Mouse (Mus musculus) hindbrain, embryonic 13.5 days (tissue): ENCODE measurements around the gene Dll1. TPM values are rescaled to one million over a fixed set of nuclear protein-coding genes. Genes with fewer than 3 reads are reported as not detected.

Experiments
- ATAC-seq: fragments of 200-750 bp; cut with Nextera tagmentation; 2 replicates; pipeline ENCODE4 v1.8.0; 2017; ENCODE audit warnings: moderate TSS enrichment; ENCODE audit not compliant: low FRiP score
- H3K27ac ChIP-seq: fragments of 300-500 bp; sonication (generic); 2 replicates; pipeline ENCODE4 v1.5.1; 2015; ENCODE audit warnings: inconsistent platforms, mild to moderate bottlenecking, moderate library complexity
- H3K27me3 ChIP-seq: fragments of 300-500 bp; sonication (generic); 2 replicates; pipeline ENCODE4 v1.6.1; 2015; ENCODE audit warnings: mild to moderate bottlenecking, inconsistent platforms
- H3K36me3 ChIP-seq: fragments of 300-500 bp; sonication (generic); 2 replicates; pipeline ENCODE4 v1.6.1; 2015; ENCODE audit warnings: mild to moderate bottlenecking, inconsistent platforms
- H3K4me1 ChIP-seq: fragments of 300-500 bp; sonication (generic); replicated peaks from 2 replicates; pipeline ENCODE4 v1.6.1; 2015; ENCODE audit warnings: inconsistent platforms
- H3K4me2 ChIP-seq: fragments of 300-500 bp; sonication (generic); 2 replicates; pipeline ENCODE4 v1.6.1; 2015; ENCODE audit warnings: inconsistent platforms, mild to moderate bottlenecking, moderate library complexity
- H3K4me3 ChIP-seq: fragments of 300-500 bp; sonication (generic); 2 replicates; pipeline ENCODE4 v1.5.1; 2015; ENCODE audit warnings: mild to moderate bottlenecking, inconsistent platforms
- H3K9ac ChIP-seq: fragments of 300-500 bp; sonication (generic); 2 replicates; pipeline ENCODE4 v1.6.1; 2015; ENCODE audit warnings: mild to moderate bottlenecking, inconsistent platforms
- H3K9me3 ChIP-seq: fragments of 300-500 bp; sonication (generic); 2 replicates; pipeline ENCODE4 v1.6.1; 2016; ENCODE audit warnings: inconsistent platforms
- WGBS: fragments of 180-500 bp; shearing (Covaris S2); methylation state at CpG from one replicate; pipeline ENCODE4 v1.1.7; 2015; 5-methylcytosine and 5-hydroxymethylcytosine counted together
- polyA plus RNA-seq: library from polyadenylated mRNA; unstranded; fragments of >200 nt; fragmentation: Nextera tagmentation; extraction: Ambion mirVana; gene quantifications from 2 replicates; pipeline ENCODE4 v1.2.1, GENCODE M21; 2015

Dll1 gene
- polyA plus RNA-seq, 1 experiment from 2014 or later, result 27.1 TPM

- Histone ChIP-seq H3K9ac (peak overlapping the region; percentile 97), H3K27me3 (no peaks in the 10 kb centered on the region), H3K4me1 (peaks cover 77% of the 10 kb centered on the region), H3K4me3 (peak overlapping the region; percentile 85), H3K9me3 (no peaks in the 10 kb centered on the region), H3K36me3 (peaks cover 5% of the 10 kb centered on the region), H3K27ac (peak overlapping the region; percentile 99), H3K4me2 (peak overlapping the region; percentile 88)
- under 1% methylated on average over 69 of the region's 69 CpGs for WGBS
- peak; percentile 64 for ATAC-seq
Observed at GRCm38 (mm10) chr17:15375701-15376493, 775 bp downstream of the Dll1 start.

DNA sequence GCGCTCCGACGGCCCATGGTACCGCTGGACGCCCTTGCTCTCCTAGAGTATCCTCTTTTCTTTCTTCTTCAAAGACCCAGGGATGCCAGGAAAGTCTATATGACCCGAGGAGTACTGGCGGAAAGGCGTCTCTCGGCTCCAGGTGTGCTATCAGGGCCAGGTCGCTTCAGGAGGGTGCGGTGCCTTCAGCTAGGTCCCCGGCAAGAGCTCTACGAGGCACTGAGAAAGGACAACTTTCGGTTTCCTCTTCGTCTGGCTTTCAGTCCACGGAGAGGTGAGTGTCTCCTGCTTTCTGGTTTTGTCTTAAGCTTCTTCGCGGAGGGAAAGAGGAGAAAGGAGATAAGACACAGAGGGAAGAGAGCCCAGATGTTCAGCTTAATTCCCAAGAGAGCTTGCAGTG is 1.4 kb downstream of the Dll1 start:
- Histone ChIP-seq H3K27ac (peak overlapping the region; percentile 99), H3K27me3 (no peaks in the 10 kb centered on the region), H3K4me1 (peaks cover 77% of the 10 kb centered on the region), H3K9me3 (no peaks in the 10 kb centered on the region), H3K9ac (peak overlapping the region; percentile 97), H3K36me3 (peaks cover 12% of the 10 kb centered on the region), H3K4me3 (peak overlapping the region; percentile 85), H3K4me2 (peak overlapping the region; percentile 88)
- WGBS, result under 1% methylated on average over 18 of the region's 18 CpGs
- ATAC-seq, result no peak

DNA sequence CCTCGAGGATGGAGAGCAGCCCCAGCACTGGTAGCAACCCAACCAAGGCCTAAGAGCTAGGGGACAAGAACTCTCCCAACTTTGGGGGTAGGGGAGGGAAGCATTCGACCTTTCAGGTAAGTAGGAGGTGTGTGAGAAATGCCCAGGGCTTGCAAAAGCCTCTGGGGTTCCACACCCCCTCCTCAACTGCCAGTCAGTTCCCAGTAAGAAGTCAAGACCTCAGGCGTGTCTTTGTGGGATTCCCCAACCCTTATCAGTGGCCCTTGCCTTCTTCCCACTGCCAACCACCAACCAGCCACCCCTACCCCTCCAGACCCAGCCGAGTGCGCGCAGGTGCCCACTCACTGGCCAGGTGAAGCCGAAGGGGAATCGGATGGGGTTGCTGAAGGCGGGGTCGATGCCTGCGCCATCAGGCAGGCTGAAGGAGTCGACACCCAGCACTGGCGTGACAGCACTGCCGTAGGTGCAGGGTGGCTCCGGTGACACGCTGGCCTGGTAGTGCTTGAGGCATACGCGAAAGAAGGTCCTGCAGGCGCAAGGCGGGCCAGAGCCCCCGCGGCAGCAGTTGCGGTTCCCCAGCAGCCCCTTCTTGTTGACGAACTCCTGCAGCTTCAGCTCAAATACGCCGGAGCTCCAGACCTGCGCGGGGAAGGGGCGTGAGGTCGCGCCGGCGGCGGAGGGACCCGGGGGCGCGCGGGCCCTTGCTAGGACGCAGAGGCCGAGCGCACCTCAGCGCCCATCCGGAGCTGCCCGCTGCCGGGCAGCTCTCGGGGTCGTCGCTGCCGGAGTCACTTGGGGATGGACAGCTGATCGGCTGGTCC is 2.1 kb downstream of the Dll1 start:
- no peak for ATAC-seq
- Histone ChIP-seq H3K9ac (peak overlapping the region; percentile 97), H3K4me3 (peak overlapping the region; percentile 85), H3K27me3 (no peaks in the 10 kb centered on the region), H3K27ac (peak overlapping the region; percentile 99), H3K36me3 (peaks cover 19% of the 10 kb centered on the region), H3K9me3 (no peaks in the 10 kb centered on the region), H3K4me1 (peaks cover 78% of the 10 kb centered on the region), H3K4me2 (peak overlapping the region; percentile 88)
- WGBS, result under 1% methylated on average over 50 of the region's 50 CpGs

GRCm38 (mm10) chr17:15372931-15373652 is 3.6 kb downstream of the Dll1 start:
- ATAC-seq, result no peak
- Histone ChIP-seq H3K4me1 (peaks cover 67% of the 10 kb centered on the region), H3K9ac (peak overlapping the region; percentile 97), H3K27me3 (no peaks in the 10 kb centered on the region), H3K4me2 (peak overlapping the region; percentile 88), H3K4me3 (peak overlapping the region; percentile 85), H3K9me3 (no peaks in the 10 kb centered on the region), H3K36me3 (peaks cover 33% of the 10 kb centered on the region), H3K27ac (0 out of 2 replicates have a peak overlapping the region, but pooled peaks have one; percentile 18)
- WGBS, result 52% methylated on average over 15 of the region's 15 CpGs

DNA sequence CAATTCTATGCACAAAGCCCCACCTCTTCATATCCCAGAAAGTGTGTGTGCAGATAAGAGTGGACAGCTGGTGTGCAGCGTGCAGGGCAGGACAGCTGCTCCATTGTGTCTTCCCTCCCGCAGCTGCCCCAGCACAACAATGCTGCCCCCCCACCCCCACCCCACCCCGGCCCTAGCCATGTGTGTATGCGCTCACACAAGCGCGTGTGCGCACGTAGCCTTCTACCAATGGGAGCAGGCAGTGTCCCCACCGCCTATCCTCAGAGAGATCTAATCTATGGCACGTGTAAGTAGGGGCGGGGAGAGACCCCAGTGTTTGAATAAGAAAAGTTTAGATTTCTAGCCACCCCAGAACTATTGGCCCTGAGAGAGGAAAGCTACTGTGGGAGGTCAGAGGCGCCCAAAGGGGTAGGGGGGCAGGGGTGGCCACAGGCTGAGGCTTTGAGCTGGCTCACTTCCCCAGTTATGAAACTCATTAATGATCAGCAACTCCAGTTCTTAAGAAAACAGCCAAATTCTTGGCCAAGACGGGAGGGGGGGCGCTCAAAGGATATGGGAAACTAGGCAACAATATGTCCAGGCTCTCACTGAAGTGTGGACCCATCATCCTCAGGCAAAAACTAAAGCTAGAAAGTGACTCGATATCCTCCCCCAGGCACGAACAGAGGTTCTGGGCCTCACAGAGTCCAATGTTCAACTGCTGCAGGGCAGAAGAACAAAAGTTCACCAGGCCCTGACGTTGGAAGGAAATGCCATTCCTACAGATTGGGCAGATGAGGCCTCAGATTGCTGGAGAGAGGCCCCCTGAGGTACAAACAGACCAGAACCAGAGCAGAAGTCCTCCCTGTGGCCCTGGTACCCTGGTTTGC is 4.5 kb downstream of the Dll1 start:
- no peaks in the 10 kb centered on the region for H3K9me3 ChIP-seq
- H3K36me3 ChIP-seq, result peaks cover 39% of the 10 kb centered on the region
- peak overlapping the region; percentile 88 for H3K4me2 ChIP-seq
- peak overlapping the region; percentile 97 for H3K9ac ChIP-seq
- WGBS, result 16% methylated on average over 17 of the region's 17 CpGs
- ATAC-seq, result no peak
- H3K27me3 ChIP-seq, result no peaks in the 10 kb centered on the region
- 0 out of 2 replicates have a peak overlapping the region, but pooled peaks have one; percentile 18 for H3K27ac ChIP-seq
- H3K4me3 ChIP-seq, result peak overlapping the region; percentile 85
- peaks cover 58% of the 10 kb centered on the region for H3K4me1 ChIP-seq

GRCm38 (mm10) chr17:15370401-15370800 is 6.3 kb downstream of the Dll1 start:
- H3K4me3 ChIP-seq, result no peak overlapping the region; the same call in 1 of the 2 replicates
- WGBS, result 93% methylated on average over 14 of the region's 14 CpGs
- peak overlapping the region; percentile 15 for H3K4me2 ChIP-seq
- no peak overlapping the region for H3K9ac ChIP-seq
- H3K4me1 ChIP-seq, result peaks cover 53% of the 10 kb centered on the region
- no peak for ATAC-seq
- H3K36me3 ChIP-seq, result peaks cover 51% of the 10 kb centered on the region
- H3K27ac ChIP-seq, result no peak overlapping the region
- no peaks in the 10 kb centered on the region for H3K9me3 ChIP-seq
- H3K27me3 ChIP-seq, result no peaks in the 10 kb centered on the region

GRCm38 (mm10) chr17:15365650-15366049 is 11.0 kb downstream of the Dll1 start:
- H3K27me3 ChIP-seq, result no peaks in the 10 kb centered on the region
- WGBS, result 86% methylated on average over 5 of the region's 5 CpGs
- no peaks in the 10 kb centered on the region for H3K9me3 ChIP-seq
- peaks cover 43% of the 10 kb centered on the region for H3K36me3 ChIP-seq
- H3K4me1 ChIP-seq, result peaks cover 14% of the 10 kb centered on the region
- no peak overlapping the region for H3K27ac ChIP-seq
- no peak overlapping the region for H3K4me3 ChIP-seq
- no peak overlapping the region for H3K9ac ChIP-seq
- ATAC-seq, result no peak
- no peak overlapping the region for H3K4me2 ChIP-seq

GRCm38 (mm10) chr17:15363656-15364055 is 13.0 kb downstream of the Dll1 start:
- Histone ChIP-seq H3K4me3 (no peak overlapping the region), H3K9me3 (no peaks in the 10 kb centered on the region), H3K4me1 (peaks cover 3% of the 10 kb centered on the region; the same call in 1 of the 2 replicates), H3K4me2 (no peak overlapping the region), H3K36me3 (peaks cover 24% of the 10 kb centered on the region), H3K27me3 (no peaks in the 10 kb centered on the region), H3K27ac (no peak overlapping the region), H3K9ac (no peak overlapping the region)
- WGBS, result 66% methylated on average over 3 of the region's 3 CpGs
- ATAC-seq, result no peak

GRCm38 (mm10) chr17:15357071-15357470 is 19.6 kb downstream of the Dll1 start:
- no peak for ATAC-seq
- no peak overlapping the region for H3K4me3 ChIP-seq
- H3K9me3 ChIP-seq, result no peaks in the 10 kb centered on the region
- 82% methylated on average over 3 of the region's 3 CpGs for WGBS
- H3K27me3 ChIP-seq, result no peaks in the 10 kb centered on the region; the same call in 1 of the 2 replicates
- no peak overlapping the region for H3K4me2 ChIP-seq
- no peaks in the 10 kb centered on the region for H3K36me3 ChIP-seq
- H3K4me1 ChIP-seq, result no peaks in the 10 kb centered on the region
- H3K27ac ChIP-seq, result no peak overlapping the region
- no peak overlapping the region for H3K9ac ChIP-seq

DNA sequence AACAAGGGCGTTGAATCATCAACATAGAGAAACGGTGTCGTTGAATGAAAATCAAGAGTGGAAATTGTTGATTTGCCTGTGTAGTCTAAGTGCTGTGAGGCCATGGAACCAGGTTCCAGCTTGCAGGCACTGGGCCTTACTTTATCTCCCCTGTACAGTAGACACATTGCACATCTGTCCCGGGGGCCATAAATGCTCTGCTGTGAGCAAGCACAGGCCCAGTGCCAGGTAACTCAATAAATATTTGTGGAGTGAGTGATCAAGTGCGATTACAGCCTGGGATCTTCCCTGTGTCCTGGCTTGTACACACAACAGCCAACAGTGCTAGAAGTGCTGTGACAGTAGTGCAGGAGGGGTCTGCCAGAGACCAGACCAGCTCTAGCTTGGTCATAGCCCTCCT is 20.1 kb downstream of the Dll1 start:
- no peaks in the 10 kb centered on the region for H3K4me1 ChIP-seq
- no peak overlapping the region for H3K9ac ChIP-seq
- ATAC-seq, result no peak

GRCm38 (mm10) chr17:15355072-15355471 is 21.6 kb downstream of the Dll1 start:
- H3K9me3 ChIP-seq, result no peaks in the 10 kb centered on the region
- ATAC-seq, result no peak
- H3K36me3 ChIP-seq, result no peaks in the 10 kb centered on the region
- no peaks in the 10 kb centered on the region for H3K4me1 ChIP-seq
- H3K27me3 ChIP-seq, result no peaks in the 10 kb centered on the region; the same call in 1 of the 2 replicates
- no peak overlapping the region for H3K27ac ChIP-seq
- H3K9ac ChIP-seq, result no peak overlapping the region
- WGBS, result 89% methylated on average over 3 of the region's 3 CpGs
- H3K4me2 ChIP-seq, result no peak overlapping the region
- no peak overlapping the region for H3K4me3 ChIP-seq

More for the DNA sequence above, 20.1 kb downstream of the Dll1 start:
- Histone ChIP-seq H3K27ac (no peak overlapping the region), H3K4me2 (no peak overlapping the region), H3K9me3 (no peaks in the 10 kb centered on the region), H3K4me3 (no peak overlapping the region), H3K36me3 (no peaks in the 10 kb centered on the region), H3K27me3 (no peaks in the 10 kb centered on the region; the same call in 1 of the 2 replicates)
- 94% methylated on average over 5 of the region's 5 CpGs for WGBS
